Mouse (Mus musculus) hematopoietic multipotent progenitor cell, adult 10-12 weeks (in vitro differentiated cells): ENCODE data around the gene Nap1l1. TPM values are rescaled to one million over a fixed set of nuclear protein-coding genes. Genes with fewer than 3 reads are reported as not detected.

Source experiments
- polyA plus RNA-seq: library from polyadenylated mRNA; stranded (reverse); fragments of >175 nt; gene quantifications from 2 replicates; pipeline ENCODE4 v1.2.3, GENCODE M21; 2012; ENCODE audit warnings: low replicate concordance

Gene Nap1l1
- polyA plus RNA-seq: 109 and 139 TPM in 2 replicates

GRCm38 (mm10) chr10:111472686-111473510 lies at the start of gene Nap1l1:
Gene Nap1l1, plus strand, starts transcription at chr10:111473223.

GRCm38 (mm10) chr10:111506101-111506925 lies 33.3 kb downstream of the Nap1l1 start, which contains the start of gene Phlda1:
Gene Phlda1, plus strand, starts transcription at chr10:111506286.

Other genes with a start within 250 kb of the Nap1l1 start
- 0.54 and 0.77 TPM in 2 replicates for gene Bbs10, start 174.5 kb upstream of the Nap1l1 start, polyA plus RNA-seq
- 8.0 and 19.9 TPM in 2 replicates for gene Phlda1, start 33.1 kb downstream of the Nap1l1 start, polyA plus RNA-seq